Mouse (Mus musculus) forebrain, embryonic 16.5 days (tissue): Measurements from ENCODE around the gene Thap4. TPM values are rescaled to one million over a fixed set of nuclear protein-coding genes. Genes with fewer than 3 reads are reported as not detected.

Source experiments
- ATAC-seq: fragments of 200-750 bp; cut with Nextera tagmentation; 2 replicates; pipeline ENCODE4 v1.8.0; 2017; ENCODE audit warnings: mild to moderate bottlenecking, moderate library complexity
- H3K27ac ChIP-seq: fragments of 300-500 bp; sonication (generic); 2 replicates; pipeline ENCODE4 v1.5.1; 2014; ENCODE audit warnings: low read length, control low read depth
- H3K27me3 ChIP-seq: fragments of 300-500 bp; sonication (generic); replicated peaks from 2 replicates; pipeline ENCODE4 v1.6.1; 2014; ENCODE audit warnings: low read length; ENCODE audit not compliant: control insufficient read depth, insufficient read depth
- H3K36me3 ChIP-seq: fragments of 300-500 bp; sonication (generic); 2 replicates; pipeline ENCODE4 v1.6.1; 2014; ENCODE audit not compliant: control insufficient read depth, insufficient read depth
- H3K4me1 ChIP-seq: fragments of 300-500 bp; sonication (generic); replicated peaks from 2 replicates; pipeline ENCODE4 v1.6.1; 2014; ENCODE audit warnings: low read length; ENCODE audit not compliant: control insufficient read depth, insufficient read depth
- H3K4me2 ChIP-seq: fragments of 300-500 bp; sonication (generic); 2 replicates; pipeline ENCODE4 v1.6.1; 2014; ENCODE audit warnings: mild to moderate bottlenecking, low read length, control low read depth
- H3K4me3 ChIP-seq: fragments of 300-500 bp; sonication (generic); replicated peaks from 2 replicates; pipeline ENCODE4 v1.5.1; 2014; ENCODE audit warnings: mild to moderate bottlenecking, low read length, control low read depth
- H3K9ac ChIP-seq: fragments of 300-500 bp; sonication (generic); replicated peaks from 2 replicates; pipeline ENCODE4 v1.6.1; 2014; ENCODE audit warnings: low read depth, low read length, control low read depth
- H3K9me3 ChIP-seq: fragments of 300-500 bp; sonication (generic); 2 replicates; pipeline ENCODE4 v1.6.1; 2016; ENCODE audit warnings: low read length; ENCODE audit not compliant: control insufficient read depth
- WGBS: fragments of 180-500 bp; shearing (Covaris S2); extraction: QIAGEN DNeasy Blood & Tissue Kit; methylation state at CpG from one replicate; pipeline ENCODE4 v1.1.7; 2014; 5-methylcytosine and 5-hydroxymethylcytosine counted together
- polyA plus RNA-seq: library from polyadenylated mRNA; unstranded; fragments of >200 nt; fragmentation: Nextera tagmentation; extraction: Ambion mirVana; gene quantifications from 2 replicates; pipeline ENCODE4 v1.2.1, GENCODE M21; 2015

Thap4 gene
- polyA plus RNA-seq: 47.5 and 50.2 TPM in 2 replicates

DNA sequence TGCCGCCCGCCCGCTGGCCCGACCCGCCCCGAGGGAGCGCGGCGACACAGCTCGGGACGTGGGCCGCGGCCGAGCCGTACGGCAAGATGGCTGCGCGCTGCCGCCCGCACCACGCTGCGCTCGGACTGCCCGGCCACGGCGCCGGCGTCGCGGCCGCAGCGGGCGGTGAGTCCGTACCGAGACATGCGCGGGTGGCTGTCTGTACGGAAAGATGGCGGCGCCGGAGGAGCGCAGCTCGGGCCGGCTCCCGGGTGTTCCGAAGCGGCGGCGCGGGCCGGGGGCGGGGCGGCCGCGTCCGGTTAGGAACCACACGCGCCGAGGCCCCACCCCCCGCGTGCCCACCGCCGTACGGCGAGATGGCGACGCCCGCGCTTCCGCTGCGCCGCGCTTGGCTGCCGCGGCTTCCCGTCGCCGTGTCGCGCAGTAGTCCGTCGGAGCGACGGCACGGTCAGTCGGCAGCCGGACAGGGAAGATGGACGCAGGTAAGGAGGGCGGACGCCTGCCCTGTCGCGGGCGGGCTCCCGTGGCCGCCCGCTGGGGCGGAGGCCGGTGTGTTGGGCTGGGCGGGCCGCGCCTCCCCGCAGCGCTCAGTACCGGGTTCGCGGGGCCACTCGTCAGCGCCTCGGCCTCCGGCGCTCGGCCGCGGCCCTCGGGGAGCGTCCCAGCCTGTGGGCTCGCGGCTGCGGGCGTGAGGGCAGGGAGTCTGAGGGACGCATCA is at the start of gene Thap4:
TSS of gene Thap4 (minus strand) at position 292 of the 718 bp plus-strand sequence.
- peak within 1 kb of the TSS; percentile 71 for H3K4me2 ChIP-seq
- peak within 1 kb of the TSS; percentile 74 for H3K27ac ChIP-seq
- H3K4me1 ChIP-seq: peaks cover 22% of the 10 kb centered on the region
- 0 out of 2 replicates have a peak, but pooled peaks cover 2% of the 10 kb centered on the region for H3K36me3 ChIP-seq
- no peaks in the 10 kb centered on the region for H3K9me3 ChIP-seq
- no peaks in the 10 kb centered on the region for H3K27me3 ChIP-seq
- peak within 1 kb of the TSS; percentile 86 for H3K9ac ChIP-seq
- peak within 1 kb of the TSS; percentile 76 for H3K4me3 ChIP-seq
- WGBS: under 1% methylated on average over 99 of the region's 121 CpGs
- peak; percentile 94 for ATAC-seq

DNA sequence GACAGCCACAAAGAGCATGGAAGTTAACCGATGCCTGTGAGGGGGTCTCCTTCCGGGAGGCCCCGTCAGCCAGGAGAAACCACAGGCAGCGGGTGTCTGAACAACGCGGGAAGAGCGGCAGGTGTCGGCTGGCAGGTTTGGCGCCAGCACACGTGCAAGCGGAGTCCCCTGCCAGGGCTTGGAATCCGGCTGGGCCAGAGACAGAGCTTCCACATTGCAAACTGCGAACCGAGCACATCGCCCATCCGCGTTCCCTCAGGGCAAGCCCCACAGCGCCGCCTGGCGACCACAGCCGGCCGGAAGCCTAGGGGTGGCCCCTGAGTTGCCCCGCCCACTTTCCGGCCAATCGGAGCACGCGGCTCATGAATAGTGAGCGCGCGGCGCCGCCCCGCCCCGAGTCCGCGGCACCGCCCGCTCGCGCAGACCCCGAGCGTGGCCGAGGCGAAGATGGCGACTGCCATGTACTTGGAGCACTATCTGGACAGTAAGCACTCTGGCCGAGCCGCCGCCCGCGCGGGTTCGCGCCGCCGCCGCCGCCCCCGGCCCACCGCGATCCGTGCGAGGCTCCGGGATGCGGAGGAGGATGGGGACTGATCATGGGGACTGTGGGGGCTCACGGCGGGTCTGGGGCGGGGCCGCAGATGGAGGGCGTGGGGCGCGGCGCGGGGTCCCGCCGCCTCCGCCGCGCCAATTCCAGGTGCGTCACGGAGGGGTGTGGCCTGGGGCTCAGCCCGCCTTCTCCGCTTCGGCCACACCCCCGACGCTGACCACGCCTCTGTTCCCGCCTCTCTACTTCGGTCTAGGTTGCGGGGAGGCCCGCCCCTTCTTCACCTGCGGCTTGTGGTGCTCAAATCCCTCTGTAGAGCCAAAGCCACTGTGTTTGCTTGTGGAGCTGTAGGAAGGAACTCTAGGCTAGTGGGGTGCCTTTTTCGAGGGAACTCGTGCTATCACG is 49.2 kb upstream of the Thap4 start, which contains the start of gene Ing5:
TSS of gene Ing5 (plus strand) at position 410 of the 952 bp plus-strand sequence.
- Histone ChIP-seq H3K9me3 (no peaks in the 10 kb centered on the region), H3K27ac (peak within 1 kb of the TSS; percentile 97), H3K4me2 (peak within 1 kb of the TSS; percentile 92), H3K4me1 (peaks cover 22% of the 10 kb centered on the region), H3K4me3 (peak within 1 kb of the TSS; percentile 92), H3K36me3 (peaks cover 7% of the 10 kb centered on the region), H3K9ac (peak within 1 kb of the TSS; percentile 87), H3K27me3 (no peaks in the 10 kb centered on the region)
- ATAC-seq: peak; percentile 89
- WGBS: under 1% methylated on average over 77 of the region's 94 CpGs

DNA sequence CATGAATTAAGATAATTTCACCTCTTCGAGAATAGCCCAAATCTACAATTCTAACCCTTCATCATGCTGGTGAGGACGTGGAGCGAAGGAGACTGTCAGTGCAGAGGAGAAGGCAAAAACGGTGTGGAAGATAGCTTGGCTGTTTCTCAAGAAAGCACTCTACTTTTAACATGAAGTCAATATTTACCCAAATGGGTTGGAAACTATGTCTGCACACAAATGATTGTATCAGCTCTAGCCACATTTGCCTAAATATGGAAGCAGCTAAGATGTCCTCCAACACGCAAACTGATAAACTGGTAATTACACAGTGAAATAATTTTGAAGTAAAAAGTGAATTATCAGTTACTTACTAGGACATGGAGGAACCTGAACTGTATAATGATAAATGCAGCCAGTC is 48.1 kb upstream of the Thap4 start:
- whole genome bisulfite sequencing: 85% methylated on average over 5 of the region's 5 CpGs
- no peak overlapping the region for H3K27ac ChIP-seq

DNA sequence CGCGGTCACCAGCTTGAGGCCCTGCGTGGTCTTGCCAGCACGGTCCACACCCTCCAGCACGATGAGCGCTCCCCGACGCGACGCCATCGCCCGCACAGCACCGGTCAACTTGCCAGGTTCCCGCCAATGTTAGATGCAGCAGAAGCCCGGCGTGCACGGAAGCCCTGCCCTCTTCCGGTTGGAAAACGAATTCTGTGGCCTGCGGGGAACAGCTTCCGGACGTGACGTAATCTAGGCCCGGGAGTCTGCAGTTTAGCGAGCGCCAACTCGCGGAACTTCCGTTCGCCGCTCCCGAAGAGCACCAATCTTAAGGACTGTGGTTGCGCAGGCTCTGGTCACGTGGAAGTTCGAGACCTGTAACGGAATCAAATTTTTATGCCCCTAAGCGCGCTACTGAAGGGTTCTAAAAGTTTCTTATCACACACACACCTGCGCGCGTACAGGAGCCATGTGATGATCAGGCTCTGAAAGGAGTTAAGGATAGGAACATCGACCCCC is 47.1 kb upstream of the Thap4 start, which contains the start of gene Dtymk:
TSS of gene Dtymk (minus strand) at position 194 of the 498 bp plus-strand sequence.
- Histone ChIP-seq H3K4me3 (peak within 1 kb of the TSS; percentile 75), H3K4me1 (peaks cover 22% of the 10 kb centered on the region), H3K9me3 (no peaks in the 10 kb centered on the region), H3K27me3 (no peaks in the 10 kb centered on the region), H3K4me2 (peak within 1 kb of the TSS; percentile 56), H3K9ac (peak within 1 kb of the TSS; percentile 76), H3K27ac (peak within 1 kb of the TSS; percentile 75), H3K36me3 (peaks cover 4% of the 10 kb centered on the region; the same call in 1 of the 2 replicates)
- WGBS: under 1% methylated on average over 42 of the region's 42 CpGs
- peak; percentile 62 for ATAC-seq

More for the DNA sequence above, 48.1 kb upstream of the Thap4 start:
- Histone ChIP-seq H3K4me3 (no peak overlapping the region), H3K4me1 (peaks cover 22% of the 10 kb centered on the region), H3K36me3 (peaks cover 6% of the 10 kb centered on the region), H3K4me2 (peak overlapping the region; percentile 92), H3K9me3 (no peaks in the 10 kb centered on the region), H3K9ac (no peak overlapping the region), H3K27me3 (no peaks in the 10 kb centered on the region)
- no peak for ATAC-seq

DNA sequence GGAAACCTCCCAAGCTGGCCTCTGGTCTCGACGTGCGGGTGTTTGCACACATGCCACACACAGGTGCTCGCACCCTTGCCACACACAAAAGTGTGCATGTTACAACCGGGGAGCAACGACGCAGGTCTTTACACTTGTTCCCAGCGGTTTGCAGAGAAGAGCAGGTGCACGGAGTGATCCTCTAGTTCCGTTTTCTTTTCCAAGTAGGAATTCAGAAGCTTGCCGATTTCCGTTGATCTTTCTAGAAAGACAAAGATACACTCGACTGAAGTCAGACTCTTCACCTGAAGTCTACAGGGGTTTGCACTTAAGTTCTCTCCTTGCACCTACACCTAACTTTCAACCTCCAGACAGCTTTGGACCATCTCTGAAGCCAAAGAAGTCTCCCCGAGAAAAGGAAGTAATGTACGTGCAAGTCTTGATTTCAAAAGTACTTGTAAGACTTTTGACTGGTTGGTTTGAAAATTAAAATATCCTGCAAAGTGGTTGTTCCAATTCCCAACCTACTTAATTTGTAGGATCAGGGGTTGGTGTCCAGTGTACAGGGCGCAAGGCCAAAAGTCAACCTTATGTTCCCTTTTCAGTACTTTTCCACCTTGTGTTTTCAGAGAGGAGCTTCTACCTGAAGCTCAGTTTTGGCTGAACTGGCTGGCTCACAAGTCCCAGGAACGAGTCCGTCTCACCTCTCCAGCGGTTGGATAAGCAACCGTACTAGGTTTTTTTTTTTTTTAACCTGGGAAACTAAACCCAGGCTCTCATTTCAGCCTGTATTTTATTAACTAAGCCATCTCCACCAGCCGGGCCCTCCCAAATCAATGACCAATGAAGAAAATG is 46.2 kb upstream of the Thap4 start:
- H3K27me3 ChIP-seq: no peaks in the 10 kb centered on the region
- H3K9ac ChIP-seq: peak overlapping the region; percentile 76; the same call in 1 of the 2 replicates
- WGBS: 77% methylated on average over 21 of the region's 21 CpGs
- peaks cover 4% of the 10 kb centered on the region; the same call in 1 of the 2 replicates for H3K36me3 ChIP-seq
- peaks cover 22% of the 10 kb centered on the region for H3K4me1 ChIP-seq
- H3K4me2 ChIP-seq: peak overlapping the region; percentile 56
- no peak overlapping the region for H3K27ac ChIP-seq
- no peaks in the 10 kb centered on the region for H3K9me3 ChIP-seq
- H3K4me3 ChIP-seq: peak overlapping the region; percentile 75
- no peak for ATAC-seq

DNA sequence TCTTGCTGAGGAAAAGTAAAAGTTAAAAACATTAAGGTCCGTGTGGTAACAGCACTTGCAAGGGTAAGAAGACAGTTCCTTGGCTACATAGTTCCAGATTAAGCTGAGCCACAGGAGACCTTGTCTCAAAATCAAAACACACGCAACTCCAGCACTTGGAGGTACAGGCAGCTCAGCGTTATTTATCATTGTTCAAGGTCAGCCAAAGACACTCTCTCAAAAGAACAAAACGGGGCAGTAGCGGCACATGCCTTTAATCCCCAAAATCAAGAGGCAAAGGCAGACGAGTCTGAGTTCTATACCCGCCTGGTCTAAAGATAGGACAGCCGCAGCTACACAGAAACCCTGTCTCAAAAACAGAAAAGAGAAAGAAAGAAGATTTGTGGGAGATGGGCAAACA is 41.2 kb upstream of the Thap4 start:
- Histone ChIP-seq H3K4me2 (no peak overlapping the region), H3K4me3 (no peak overlapping the region), H3K4me1 (0 out of 2 replicates have a peak, but pooled peaks cover 2% of the 10 kb centered on the region), H3K27ac (no peak overlapping the region), H3K9ac (no peak overlapping the region), H3K9me3 (no peaks in the 10 kb centered on the region), H3K36me3 (peaks cover 35% of the 10 kb centered on the region), H3K27me3 (no peaks in the 10 kb centered on the region)
- 79% methylated on average over 8 of the region's 8 CpGs for WGBS
- no peak for ATAC-seq

DNA sequence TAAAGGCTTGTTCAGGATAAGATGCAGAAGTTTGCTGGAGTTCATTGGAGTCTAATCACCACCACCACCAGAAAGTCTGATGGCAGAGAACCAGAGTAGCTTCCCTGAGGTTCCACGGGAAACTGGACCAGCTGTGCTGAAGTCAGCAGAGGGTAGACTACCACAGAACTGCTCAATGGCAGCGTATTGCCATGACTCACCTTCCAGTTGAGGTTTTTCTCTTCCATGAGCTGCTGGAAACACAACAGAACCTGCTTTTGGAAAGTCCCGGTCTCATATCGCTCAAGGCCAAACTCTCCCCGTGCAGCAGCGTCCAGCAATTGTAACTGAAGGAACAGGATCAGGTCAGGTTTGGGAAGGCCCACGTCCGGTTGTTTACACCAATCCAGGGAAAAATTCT is 39.9 kb upstream of the Thap4 start:
- peaks cover 40% of the 10 kb centered on the region for H3K36me3 ChIP-seq
- no peak overlapping the region for H3K4me3 ChIP-seq
- no peaks in the 10 kb centered on the region for H3K4me1 ChIP-seq
- no peak overlapping the region for H3K9ac ChIP-seq
- H3K4me2 ChIP-seq: no peak overlapping the region
- H3K27ac ChIP-seq: no peak overlapping the region
- ATAC-seq: no peak
- no peaks in the 10 kb centered on the region for H3K9me3 ChIP-seq
- 97% methylated on average over 8 of the region's 8 CpGs for WGBS
- no peaks in the 10 kb centered on the region for H3K27me3 ChIP-seq

DNA sequence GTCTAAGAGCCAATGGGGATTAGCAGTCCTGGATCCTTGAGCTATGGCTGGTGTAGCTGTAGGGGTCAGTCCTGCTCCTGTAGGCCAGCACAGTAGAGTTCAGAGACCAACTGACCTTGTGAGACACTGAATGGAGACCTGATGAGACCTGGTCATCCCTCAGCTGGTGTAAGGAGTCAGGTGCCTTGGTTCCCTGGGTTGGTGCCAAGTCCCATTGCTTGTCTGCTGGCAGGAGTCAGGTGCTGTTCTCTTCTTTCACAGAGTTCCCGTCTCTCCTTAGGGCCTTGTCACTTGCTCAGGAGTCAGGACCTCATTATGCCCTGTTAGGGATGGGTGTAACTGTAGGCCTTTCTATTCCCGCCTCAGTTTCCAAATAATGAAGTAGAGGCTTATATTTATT is 32.2 kb upstream of the Thap4 start:
- H3K27ac ChIP-seq: no peak overlapping the region
- ATAC-seq: no peak

More for the DNA sequence above, 32.2 kb upstream of the Thap4 start:
- H3K27me3 ChIP-seq: no peaks in the 10 kb centered on the region
- H3K4me1 ChIP-seq: no peaks in the 10 kb centered on the region
- peaks cover 42% of the 10 kb centered on the region for H3K36me3 ChIP-seq
- H3K4me3 ChIP-seq: no peak overlapping the region
- WGBS: 85% methylated on average over 2 of the region's 2 CpGs
- H3K9ac ChIP-seq: no peak overlapping the region
- no peak overlapping the region for H3K4me2 ChIP-seq
- H3K9me3 ChIP-seq: no peaks in the 10 kb centered on the region
